Mouse (Mus musculus) kidney, postnatal 0 days (tissue): ENCODE data around the gene Calm4. TPM values are rescaled to one million over a fixed set of nuclear protein-coding genes. Genes with fewer than 3 reads are reported as not detected.
A peak's percentile ranks its signal among the peaks of the same experiment; 100 is the strongest.

Experiments used
- ATAC-seq: fragments of 200-750 bp; cut with Nextera tagmentation; replicated peaks from 2 replicates; pipeline ENCODE4 v1.8.0; 2017; ENCODE audit warnings: low read depth, moderate number of reproducible peaks, moderate TSS enrichment, moderate library complexity; ENCODE audit not compliant: low FRiP score
- DNase-seq: peaks from one replicate; pipeline ENCODE4 v3.0.0-alpha.2; 2016; ENCODE audit warnings: low spot score
- H3K27ac ChIP-seq: fragments of 300-500 bp; sonication (generic); 2 replicates; pipeline ENCODE4 v1.5.1; 2014; ENCODE audit warnings: mild to moderate bottlenecking
- H3K27me3 ChIP-seq: fragments of 300-500 bp; sonication (generic); 2 replicates; pipeline ENCODE4 v1.6.1; 2014; ENCODE audit warnings: low read length, mixed read lengths; ENCODE audit not compliant: insufficient read depth
- H3K36me3 ChIP-seq: fragments of 300-500 bp; sonication (generic); 2 replicates; pipeline ENCODE4 v1.6.1; 2014; ENCODE audit warnings: low read length, mixed read lengths; ENCODE audit not compliant: insufficient read depth
- H3K4me1 ChIP-seq: fragments of 300-500 bp; sonication (generic); replicated peaks from 2 replicates; pipeline ENCODE4 v1.6.1; 2014; ENCODE audit warnings: antibody characterized with exemption, low read length, mixed read lengths; ENCODE audit not compliant: insufficient read depth
- H3K4me2 ChIP-seq: fragments of 300-500 bp; sonication (generic); 2 replicates; pipeline ENCODE4 v1.6.1; 2014; ENCODE audit warnings: mild to moderate bottlenecking, low read length, moderate library complexity, mixed read lengths
- H3K4me3 ChIP-seq: fragments of 300-500 bp; sonication (generic); replicated peaks from 2 replicates; pipeline ENCODE4 v1.5.1; 2014; ENCODE audit warnings: low read depth, low read length
- H3K9ac ChIP-seq: fragments of 300-500 bp; sonication (generic); 2 replicates; pipeline ENCODE4 v1.6.1; 2014; ENCODE audit warnings: low read depth, low read length
- H3K9me3 ChIP-seq: fragments of 300-500 bp; sonication (generic); replicated peaks from 2 replicates; pipeline ENCODE4 v1.6.1; 2016; ENCODE audit warnings: low read length, inconsistent platforms, mixed read lengths
- CTCF ChIP-seq: IDR thresholded peaks from 2 replicates; pipeline ENCODE4 v1.5.1; 2016; ENCODE audit warnings: antibody characterized with exemption, low read depth, mild to moderate bottlenecking, moderate library complexity
- WGBS: fragments of 180-500 bp; shearing (Covaris S2); extraction: QIAGEN DNeasy Blood & Tissue Kit; methylation state at CpG from one replicate; pipeline ENCODE4 v1.1.7; 2014; 5-methylcytosine and 5-hydroxymethylcytosine counted together
- polyA plus RNA-seq: library from polyadenylated mRNA; unstranded; fragments of >200 nt; fragmentation: Nextera tagmentation; extraction: Ambion mirVana; gene quantifications from 2 replicates; pipeline ENCODE4 v1.2.1, GENCODE M21; 2015

Calm4 gene
- polyA plus RNA-seq, 1 experiment from 2014 or later = not detected

DNA sequence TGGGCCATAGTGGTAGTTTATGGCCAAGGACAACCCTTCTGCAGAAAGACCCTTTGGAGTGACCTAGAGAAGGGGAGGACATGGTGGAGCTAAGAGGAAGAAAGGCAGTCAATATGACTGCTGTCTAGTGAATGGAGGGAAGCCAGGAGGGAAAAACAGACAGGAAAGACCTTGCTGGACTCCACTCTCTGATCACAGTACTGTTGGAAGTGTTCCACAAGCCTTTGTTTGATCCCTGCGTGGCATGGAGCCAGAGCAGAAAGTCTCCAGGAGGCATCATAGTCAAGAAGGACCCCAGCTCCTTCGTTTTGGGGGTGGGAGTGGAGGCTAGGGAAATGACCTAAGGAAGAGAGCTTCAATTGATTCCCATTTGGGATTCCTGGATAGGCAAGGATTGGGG, 32.4 kb upstream of the Calm4 start:
- 0 out of 2 replicates have a peak overlapping the region, but pooled peaks have one; percentile 2 for H3K27ac ChIP-seq
- H3K27me3 ChIP-seq = no peaks in the 10 kb centered on the region
- 40% methylated on average over 2 of the region's 2 CpGs for WGBS
- H3K36me3 ChIP-seq = no peaks in the 10 kb centered on the region
- no peak for TF ChIP-seq CTCF
- no peak for ATAC-seq
- H3K4me3 ChIP-seq = no peak overlapping the region
- DNase-seq = peak; percentile 43
- H3K9ac ChIP-seq = no peak overlapping the region
- no peak overlapping the region for H3K4me2 ChIP-seq
- peaks cover 4% of the 10 kb centered on the region for H3K4me1 ChIP-seq
- H3K9me3 ChIP-seq = no peaks in the 10 kb centered on the region

DNA sequence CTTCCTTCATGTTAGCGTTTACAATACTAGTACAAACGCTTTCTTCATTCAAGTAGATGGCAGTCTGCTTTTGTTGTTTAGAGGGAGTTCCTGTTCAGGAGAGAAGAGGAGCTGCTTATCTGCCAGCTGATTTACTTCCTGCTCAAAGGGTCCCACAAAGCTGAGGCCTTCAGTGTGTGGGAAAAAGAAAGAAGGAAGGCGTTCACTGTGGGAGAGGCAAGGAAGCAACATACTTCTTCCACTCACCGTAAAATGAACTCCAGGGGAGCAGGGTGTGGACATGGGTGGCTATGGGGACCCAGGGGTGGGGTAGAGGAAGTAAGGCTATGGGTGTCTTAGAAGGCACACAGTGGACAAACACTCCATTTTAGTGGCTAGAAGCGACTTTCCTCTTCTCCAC, 31.9 kb upstream of the Calm4 start:
- Histone ChIP-seq H3K4me2 (no peak overlapping the region), H3K36me3 (no peaks in the 10 kb centered on the region), H3K9ac (no peak overlapping the region), H3K27ac (no peak overlapping the region), H3K4me3 (no peak overlapping the region), H3K27me3 (no peaks in the 10 kb centered on the region), H3K4me1 (peaks cover 4% of the 10 kb centered on the region), H3K9me3 (no peaks in the 10 kb centered on the region)
- 62% methylated on average over 5 of the region's 5 CpGs for WGBS
- ATAC-seq (no peak), DNase-seq (no peak)
- TF ChIP-seq CTCF = no peak

DNA sequence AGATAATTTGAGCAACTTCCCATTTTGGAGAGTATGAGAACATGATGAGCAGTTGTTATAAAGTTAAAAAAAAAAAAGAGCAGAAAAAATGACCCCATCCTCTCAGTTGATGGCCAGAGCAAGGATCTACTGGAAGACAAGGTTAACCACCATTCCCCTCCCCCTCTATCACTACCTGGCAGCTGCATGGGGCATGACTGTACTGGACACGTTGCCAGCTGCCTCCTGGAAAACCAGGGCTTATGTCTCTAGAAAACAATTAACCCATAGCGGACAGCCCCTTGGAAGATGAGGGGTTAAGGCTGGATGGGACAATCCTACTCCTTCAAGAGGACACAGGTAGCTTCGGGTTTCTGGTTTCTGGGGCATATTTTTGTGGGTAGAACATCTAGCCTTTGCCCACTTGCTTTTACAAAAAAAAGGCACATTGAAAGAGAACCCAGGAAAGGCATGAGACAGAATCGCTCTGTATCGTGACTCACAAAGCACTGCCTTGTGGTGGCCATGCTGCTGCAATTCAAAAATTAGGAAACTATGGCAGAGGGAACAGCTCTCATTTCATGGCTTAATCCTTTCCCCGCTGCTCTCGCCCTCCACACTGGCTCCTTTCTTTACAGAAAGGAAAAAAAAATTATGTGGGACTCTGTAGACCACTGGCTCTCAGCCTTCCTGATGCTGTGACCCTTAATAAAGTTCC, 30.3 kb upstream of the Calm4 start:
- no peaks in the 10 kb centered on the region for H3K27me3 ChIP-seq
- 79% methylated on average over 7 of the region's 7 CpGs for WGBS
- TF ChIP-seq CTCF = no peak
- no peaks in the 10 kb centered on the region for H3K9me3 ChIP-seq
- H3K4me3 ChIP-seq = no peak overlapping the region
- H3K4me1 ChIP-seq = peaks cover 4% of the 10 kb centered on the region
- H3K9ac ChIP-seq = no peak overlapping the region
- H3K36me3 ChIP-seq = no peaks in the 10 kb centered on the region
- DNase-seq = no peak
- no peak overlapping the region for H3K27ac ChIP-seq
- ATAC-seq = no peak
- no peak overlapping the region for H3K4me2 ChIP-seq

DNA sequence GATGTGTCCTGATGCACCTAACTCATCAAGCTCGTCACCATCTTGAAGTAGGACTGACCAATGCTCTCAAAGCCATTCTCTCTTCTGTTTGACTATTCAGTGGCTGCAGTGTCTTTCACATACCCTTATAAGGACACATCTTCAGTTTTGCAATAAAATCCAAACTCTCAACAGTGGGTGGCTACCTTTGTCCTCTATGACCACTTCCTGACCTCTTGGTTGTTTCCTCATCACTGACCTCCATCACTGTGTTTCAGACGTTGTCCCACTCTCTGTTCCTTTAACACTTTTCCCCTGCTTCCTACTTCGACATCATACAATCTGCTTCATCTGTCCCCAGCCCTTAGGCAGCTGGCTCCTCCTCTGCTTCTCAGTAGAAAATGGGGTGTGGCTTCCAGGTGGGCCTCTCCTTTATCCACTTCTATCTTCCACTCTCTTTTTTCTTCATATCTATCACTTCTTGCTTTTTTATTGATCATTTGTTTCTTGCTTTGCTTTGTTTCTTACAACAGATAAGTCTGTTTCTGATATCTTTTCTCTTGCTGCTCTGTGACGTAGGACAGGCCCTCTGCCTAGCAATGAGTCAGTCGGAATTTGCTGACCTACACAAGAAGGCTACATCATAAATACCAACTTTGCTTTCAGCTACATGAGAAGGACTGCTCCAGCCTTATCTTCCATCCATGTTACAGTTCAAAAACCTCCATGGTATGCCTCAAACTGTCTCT, 19.4 kb upstream of the Calm4 start:
- DNase-seq (no peak), ATAC-seq (no peak)
- no peak overlapping the region for H3K9ac ChIP-seq
- 75% methylated on average over 5 of the region's 5 CpGs for WGBS
- no peak for TF ChIP-seq CTCF
- no peak overlapping the region for H3K27ac ChIP-seq
- H3K4me1 ChIP-seq = no peaks in the 10 kb centered on the region
- H3K4me3 ChIP-seq = no peak overlapping the region
- no peaks in the 10 kb centered on the region for H3K9me3 ChIP-seq
- H3K27me3 ChIP-seq = no peaks in the 10 kb centered on the region
- no peak overlapping the region for H3K4me2 ChIP-seq
- H3K36me3 ChIP-seq = no peaks in the 10 kb centered on the region

DNA sequence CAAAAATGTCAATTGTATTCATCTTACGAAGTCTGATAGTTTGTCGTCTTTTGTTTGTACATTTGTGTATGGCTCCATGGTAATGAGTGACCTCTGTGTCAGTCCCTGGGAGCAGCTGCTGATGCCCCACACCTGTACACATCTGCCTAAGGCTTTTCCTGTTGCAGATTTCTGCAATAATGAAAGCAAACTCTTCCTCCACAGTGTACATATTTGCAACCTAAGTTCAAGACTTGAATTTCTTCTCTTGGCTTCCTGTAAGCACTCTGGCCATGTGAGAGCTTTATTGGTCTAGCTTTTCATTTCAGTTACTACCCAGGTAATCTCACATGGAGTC, 18.8 kb upstream of the Calm4 start:
- H3K9me3 ChIP-seq = no peaks in the 10 kb centered on the region
- no peak overlapping the region for H3K4me2 ChIP-seq
- DNase-seq (no peak), ATAC-seq (no peak)
- no peak for TF ChIP-seq CTCF
- no peak overlapping the region for H3K9ac ChIP-seq
- H3K4me1 ChIP-seq = no peaks in the 10 kb centered on the region
- 83% methylated on average over 2 of the region's 2 CpGs for WGBS
- H3K36me3 ChIP-seq = no peaks in the 10 kb centered on the region
- no peak overlapping the region for H3K4me3 ChIP-seq
- no peak overlapping the region for H3K27ac ChIP-seq
- H3K27me3 ChIP-seq = no peaks in the 10 kb centered on the region

DNA sequence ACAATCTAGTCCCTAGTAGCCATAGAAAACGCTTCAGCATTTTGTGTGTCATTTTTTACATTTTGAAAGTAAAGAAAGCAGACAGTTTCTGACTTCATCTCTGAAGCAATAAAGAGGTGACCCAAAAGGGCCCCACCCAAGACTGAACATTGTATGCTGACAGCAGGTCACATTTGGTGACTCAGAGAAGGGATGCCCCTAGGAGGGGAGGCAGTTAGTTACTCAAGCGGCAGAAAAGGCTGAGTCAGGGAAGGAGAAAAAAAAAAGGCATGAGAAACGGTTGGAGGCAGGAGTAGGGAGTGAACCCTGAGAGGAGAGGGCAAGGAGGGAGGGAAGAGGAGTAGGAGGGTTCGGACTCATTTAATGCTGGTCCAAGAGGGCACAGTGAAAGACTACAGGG, 15.5 kb upstream of the Calm4 start:
- no peak overlapping the region for H3K27ac ChIP-seq
- no peaks in the 10 kb centered on the region for H3K4me1 ChIP-seq
- no peaks in the 10 kb centered on the region for H3K27me3 ChIP-seq
- H3K9me3 ChIP-seq = no peaks in the 10 kb centered on the region
- H3K9ac ChIP-seq = no peak overlapping the region
- H3K4me2 ChIP-seq = no peak overlapping the region
- no peak overlapping the region for H3K4me3 ChIP-seq
- WGBS = 43% methylated on average over 4 of the region's 4 CpGs
- H3K36me3 ChIP-seq = no peaks in the 10 kb centered on the region
- no peak for ATAC-seq
- no peak for TF ChIP-seq CTCF
- no peak for DNase-seq

DNA sequence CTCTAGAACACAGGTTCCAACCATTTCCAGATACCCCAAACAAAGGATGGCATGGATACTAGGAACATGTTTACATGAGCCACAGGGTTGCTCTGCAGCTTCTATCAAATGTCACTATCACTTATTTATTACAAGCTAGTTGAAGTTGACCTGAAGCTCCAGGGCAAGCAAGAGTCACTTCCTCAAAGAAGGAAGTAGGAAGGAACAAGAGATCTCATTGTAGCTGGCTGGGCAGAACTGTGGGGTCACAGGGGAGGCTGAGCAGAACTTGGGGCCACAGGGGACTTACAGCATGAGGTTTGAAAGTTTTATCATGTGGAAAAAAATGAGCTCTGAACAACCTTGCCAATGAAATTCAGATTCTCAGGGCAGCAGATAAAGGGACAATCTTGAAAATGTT, 11.8 kb upstream of the Calm4 start:
- Histone ChIP-seq H3K9me3 (no peaks in the 10 kb centered on the region), H3K27me3 (no peaks in the 10 kb centered on the region), H3K9ac (no peak overlapping the region), H3K27ac (no peak overlapping the region), H3K4me3 (no peak overlapping the region), H3K4me2 (no peak overlapping the region), H3K4me1 (no peaks in the 10 kb centered on the region), H3K36me3 (no peaks in the 10 kb centered on the region)
- no peak for TF ChIP-seq CTCF
- ATAC-seq (no peak), DNase-seq (no peak)
